Mouse (Mus musculus) testis, postnatal 10 days (tissue): ENCODE measurements around the gene Olfr1366.
"Not testable (repeated sequence)": the region's sequence is repeated elsewhere in the genome, so short reads cannot be mapped to it uniquely, and the experiment has no call there.

ENCODE experiments used
- DNase-seq: peaks from one replicate; pipeline ENCODE4 v3.0.0; 2021; ENCODE audit warnings: low spot score

The Olfr1366 gene

GRCm38 (mm10) chr13:21542708-21543107 is at the start of gene Olfr1366:
Gene Olfr1366, minus strand, starts transcription at chr13:21542808.
- no peak for DNase-seq

- no peak for DNase-seq
These were observed 49.0 kb upstream of the Olfr1366 start for GRCm38 (mm10) chr13:21591618-21592017.

GRCm38 (mm10) chr13:21581659-21582058 is 39.1 kb upstream of the Olfr1366 start, which contains the start of gene Olfr1364:
Gene Olfr1364, minus strand, starts transcription at chr13:21581759.
- DNase-seq = no peak

GRCm38 (mm10) chr13:21559793-21560192 is 17.2 kb upstream of the Olfr1366 start, which contains the start of gene Olfr1535:
Gene Olfr1535, minus strand, starts transcription at chr13:21559893.
- DNase-seq = no peak

- DNase-seq = no peak
These were observed 8.0 kb upstream of the Olfr1366 start for GRCm38 (mm10) chr13:21550416-21551110.

- DNase-seq = no peak
These were observed 6.9 kb upstream of the Olfr1366 start for GRCm38 (mm10) chr13:21549487-21549886.

- DNase-seq = peak; percentile 82
These were observed 11.8 kb downstream of the Olfr1366 start, which contains the start of gene Zkscan8 for GRCm38 (mm10) chr13:21530781-21531201. Gene Zkscan8, minus strand, starts transcription at chr13:21531120.

GRCm38 (mm10) chr13:21530136-21530535 is 12.5 kb downstream of the Olfr1366 start:
- no peak for DNase-seq

GRCm38 (mm10) chr13:21506221-21506649 is 36.4 kb downstream of the Olfr1366 start:
- DNase-seq = peak; percentile 85

GRCm38 (mm10) chr13:21502296-21502695 is 40.3 kb downstream of the Olfr1366 start:
- DNase-seq = no peak

GRCm38 (mm10) chr13:21501182-21501581 is 41.4 kb downstream of the Olfr1366 start, which contains the start of gene Gm11273:
Gene Gm11273, minus strand, starts transcription at chr13:21501418.
- not testable (repeated sequence) for DNase-seq

- DNase-seq = no peak
These were observed 47.5 kb downstream of the Olfr1366 start, which contains the start of gene AK157302 for GRCm38 (mm10) chr13:21495080-21495479. Gene AK157302, plus strand, starts transcription at chr13:21495223.

- no peak for DNase-seq
These were observed 49.8 kb downstream of the Olfr1366 start for GRCm38 (mm10) chr13:21492847-21493246.

- no peak for DNase-seq
These were observed 55.7 kb downstream of the Olfr1366 start for GRCm38 (mm10) chr13:21486881-21487280.
